Mouse (Mus musculus): ENCODE data around the gene Ccdc36. TPM values are rescaled to one million over a fixed set of nuclear protein-coding genes. Genes with fewer than 3 reads are reported as not detected.

Gene Ccdc36
- not detected in 2 replicates for polyA plus RNA-seq (2012; rRNA removed)

DNA sequence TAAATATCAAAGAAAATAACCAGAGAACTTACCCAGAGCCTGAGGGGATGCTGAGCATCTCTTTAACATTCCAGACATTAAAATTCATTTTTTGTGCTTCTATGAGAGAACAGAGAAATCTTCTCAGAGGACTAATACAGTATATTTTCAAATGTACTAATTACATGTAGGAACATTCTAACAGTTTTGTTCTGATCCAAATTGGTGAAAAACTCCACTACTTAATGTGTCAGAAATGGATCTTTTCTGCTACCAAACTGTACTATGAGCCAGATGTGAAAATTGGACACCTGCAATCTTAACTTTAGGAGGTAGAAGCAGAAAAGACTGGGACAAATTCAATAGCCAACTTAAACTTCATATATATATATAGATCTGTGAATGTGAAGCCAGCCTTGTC, at the start of gene Ccdc36:
Gene Ccdc36 (minus strand): TSS at position 101 of the 400 bp plus-strand sequence.
- DNase-seq = no peak
- Histone ChIP-seq H3K4me1 (ENCODE audit: control insufficient read depth, insufficient read depth, low read length) (no peaks in the 10 kb centered on the region), H3K4me3 (replicated peaks; ENCODE audit: extremely low read depth, low read depth, low read length) (no peak within 1 kb of the TSS)
- TF ChIP-seq POLR2A (IDR thresholded peaks at IDR 0.05; ENCODE audit: borderline replicate concordance, extremely low read depth, low read depth, low read length) (no peak), CTCF (IDR thresholded peaks at IDR 0.05; ENCODE audit: insufficient read depth, low read length) (no peak)

GRCm38 (mm10) chr9:108474528-108474927, 46.2 kb upstream of the Ccdc36 start:
- no peak overlapping the region for H3K4me3 ChIP-seq (replicated peaks; ENCODE audit: extremely low read depth, low read depth, low read length)
- DNase-seq = no peak
- no peak for TF ChIP-seq CTCF (IDR thresholded peaks at IDR 0.05; ENCODE audit: insufficient read depth, low read length)
- H3K4me1 ChIP-seq (ENCODE audit: control insufficient read depth, insufficient read depth, low read length) = peaks cover 4% of the 10 kb centered on the region
- 25% methylated on average over 1 of the region's 1 CpGs for WGBS

DNA sequence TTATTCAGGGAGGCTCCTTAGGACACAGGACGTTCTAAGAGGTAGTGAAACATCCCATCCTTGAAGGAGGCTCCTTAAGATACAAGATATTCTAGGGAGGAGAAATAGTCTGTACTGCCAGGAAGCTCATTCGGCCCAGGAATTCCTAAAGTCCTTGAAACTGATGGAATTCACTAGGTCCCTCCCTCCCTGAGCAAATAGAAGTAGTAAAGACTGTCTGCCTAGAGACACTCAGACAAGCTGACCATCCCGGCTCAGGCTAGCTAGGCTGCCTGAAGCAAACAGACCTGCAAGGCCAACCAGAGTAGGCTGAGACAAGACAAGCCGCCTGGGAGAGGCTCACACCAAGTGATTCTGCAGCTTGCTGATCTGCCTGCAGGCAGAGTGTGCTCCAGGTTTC, 41.6 kb upstream of the Ccdc36 start:
- 42% methylated on average over 4 of the region's 4 CpGs for WGBS
- no peak for TF ChIP-seq POLR2A (IDR thresholded peaks at IDR 0.05; ENCODE audit: borderline replicate concordance, extremely low read depth, low read depth, low read length)
- TF ChIP-seq CTCF (IDR thresholded peaks at IDR 0.05; ENCODE audit: insufficient read depth, low read length) = no peak
- no peak for DNase-seq
- Histone ChIP-seq H3K4me1 (ENCODE audit: control insufficient read depth, insufficient read depth, low read length) (no peaks in the 10 kb centered on the region), H3K4me3 (replicated peaks; ENCODE audit: extremely low read depth, low read depth, low read length) (no peak overlapping the region)

- no peak for DNase-seq
- 49% methylated on average over 5 of the region's 5 CpGs for WGBS
- TF ChIP-seq CTCF (IDR thresholded peaks at IDR 0.05; ENCODE audit: insufficient read depth, low read length) = no peak
- TF ChIP-seq POLR2A (IDR thresholded peaks at IDR 0.05; ENCODE audit: borderline replicate concordance, extremely low read depth, low read depth, low read length) = no peak
- H3K4me3 ChIP-seq (replicated peaks; ENCODE audit: extremely low read depth, low read depth, low read length) = no peak overlapping the region
- H3K4me1 ChIP-seq (ENCODE audit: control insufficient read depth, insufficient read depth, low read length) = no peaks in the 10 kb centered on the region
These were observed 41.1 kb upstream of the Ccdc36 start for GRCm38 (mm10) chr9:108469430-108469829.

GRCm38 (mm10) chr9:108466219-108466618, 37.9 kb upstream of the Ccdc36 start:
- H3K4me1 ChIP-seq (ENCODE audit: control insufficient read depth, insufficient read depth, low read length) = peaks cover 14% of the 10 kb centered on the region
- no peak for TF ChIP-seq CTCF (IDR thresholded peaks at IDR 0.05; ENCODE audit: insufficient read depth, low read length)
- no peak overlapping the region for H3K4me3 ChIP-seq (replicated peaks; ENCODE audit: extremely low read depth, low read depth, low read length)
- WGBS = 88% methylated on average over 2 of the region's 2 CpGs
- DNase-seq = no peak

DNA sequence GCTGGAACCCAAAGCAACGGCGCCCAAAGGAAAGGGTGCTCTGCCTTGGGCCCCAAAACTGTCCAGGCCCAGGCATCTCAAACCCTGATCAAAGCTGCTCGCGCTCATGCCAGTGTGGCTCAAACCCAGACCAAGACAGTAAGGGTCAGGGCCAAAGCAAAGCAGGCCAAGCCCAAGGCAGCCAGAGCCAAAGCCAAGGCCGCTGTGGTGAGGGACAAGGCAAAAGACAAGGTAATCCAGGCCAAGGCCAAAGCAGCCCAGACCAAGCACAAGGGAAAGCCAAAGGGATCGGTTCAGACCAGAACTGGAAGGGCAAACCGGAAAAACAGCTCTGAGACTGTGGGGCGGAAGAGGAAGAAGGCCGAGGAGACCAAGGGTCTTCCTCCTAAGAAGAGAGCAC, 35.4 kb upstream of the Ccdc36 start:
- TF ChIP-seq CTCF (IDR thresholded peaks at IDR 0.05; ENCODE audit: insufficient read depth, low read length) = no peak
- no peak for TF ChIP-seq POLR2A (IDR thresholded peaks at IDR 0.05; ENCODE audit: borderline replicate concordance, extremely low read depth, low read depth, low read length)
- peaks cover 14% of the 10 kb centered on the region for H3K4me1 ChIP-seq (ENCODE audit: control insufficient read depth, insufficient read depth, low read length)
- 88% methylated on average over 9 of the region's 9 CpGs for WGBS
- no peak overlapping the region for H3K4me3 ChIP-seq (replicated peaks; ENCODE audit: extremely low read depth, low read depth, low read length)
- no peak for DNase-seq

DNA sequence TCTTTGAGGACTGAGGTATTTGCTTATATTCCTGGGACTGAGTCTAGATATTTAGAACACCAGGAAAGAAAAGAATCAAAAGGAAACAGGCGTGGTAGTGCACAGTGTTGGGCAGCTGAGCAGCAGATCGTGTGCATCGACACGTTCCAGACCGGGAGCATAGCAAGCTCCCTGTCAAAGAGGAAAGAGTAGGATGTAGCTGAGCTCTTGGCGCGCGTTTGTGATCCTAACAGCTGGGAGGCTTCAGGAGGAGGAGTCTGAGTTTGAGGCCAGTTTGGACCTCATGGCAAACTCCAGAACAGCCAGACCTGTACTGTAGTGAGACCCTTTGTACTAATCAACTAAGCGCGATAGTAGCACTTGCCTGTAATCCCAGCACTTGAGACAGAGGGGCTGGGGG, 33.9 kb upstream of the Ccdc36 start:
- no peak for TF ChIP-seq CTCF (IDR thresholded peaks at IDR 0.05; ENCODE audit: insufficient read depth, low read length)
- peak; percentile 43; the same call in 1 of the 2 replicates for TF ChIP-seq POLR2A (IDR thresholded peaks at IDR 0.05; ENCODE audit: borderline replicate concordance, extremely low read depth, low read depth, low read length)
- H3K4me3 ChIP-seq (replicated peaks; ENCODE audit: extremely low read depth, low read depth, low read length) = peak overlapping the region; percentile 34
- WGBS = 41% methylated on average over 10 of the region's 10 CpGs
- H3K4me1 ChIP-seq (ENCODE audit: control insufficient read depth, insufficient read depth, low read length) = peaks cover 14% of the 10 kb centered on the region
- peak; percentile 20 for DNase-seq

GRCm38 (mm10) chr9:108461675-108462074, 33.4 kb upstream of the Ccdc36 start:
- DNase-seq = no peak
- no peak for TF ChIP-seq CTCF (IDR thresholded peaks at IDR 0.05; ENCODE audit: insufficient read depth, low read length)
- no peak for TF ChIP-seq POLR2A (IDR thresholded peaks at IDR 0.05; ENCODE audit: borderline replicate concordance, extremely low read depth, low read depth, low read length)
- whole genome bisulfite sequencing = 69% methylated on average over 5 of the region's 5 CpGs
- Histone ChIP-seq H3K4me1 (ENCODE audit: control insufficient read depth, insufficient read depth, low read length) (peaks cover 14% of the 10 kb centered on the region), H3K4me3 (replicated peaks; ENCODE audit: extremely low read depth, low read depth, low read length) (peak overlapping the region; percentile 14)

DNA sequence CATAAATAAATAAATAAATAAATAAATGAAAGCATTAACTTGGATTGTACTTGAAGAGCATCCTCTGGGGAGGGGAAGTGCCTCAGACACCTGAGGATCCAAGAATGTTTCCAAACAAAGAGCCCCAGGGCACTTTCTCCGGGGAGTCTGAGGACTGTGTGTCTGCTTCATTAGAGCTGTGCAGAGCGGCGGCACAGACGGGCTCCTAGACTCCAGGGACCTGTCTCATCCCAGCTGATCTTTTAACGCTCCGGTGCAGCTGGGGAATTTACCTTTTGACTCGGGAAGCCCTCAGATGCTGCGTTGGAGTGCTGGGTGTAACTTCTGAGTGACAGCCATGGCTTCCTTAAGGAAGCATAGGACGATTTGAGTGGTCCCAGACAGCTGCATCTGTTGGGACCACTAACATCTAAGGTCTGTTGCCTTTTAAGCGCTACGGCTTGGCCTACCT, 32.9 kb upstream of the Ccdc36 start, which contains the start of gene Klhdc8b:
Gene Klhdc8b (minus strand): TSS at position 401 of the 451 bp plus-strand sequence.
- 17% methylated on average over 11 of the region's 11 CpGs for WGBS
- H3K4me1 ChIP-seq (ENCODE audit: control insufficient read depth, insufficient read depth, low read length) = peaks cover 14% of the 10 kb centered on the region
- TF ChIP-seq CTCF (IDR thresholded peaks at IDR 0.05; ENCODE audit: insufficient read depth, low read length) (no peak), POLR2A (IDR thresholded peaks at IDR 0.05; ENCODE audit: borderline replicate concordance, extremely low read depth, low read depth, low read length) (no peak)
- peak within 1 kb of the TSS; percentile 82 for H3K4me3 ChIP-seq (replicated peaks; ENCODE audit: extremely low read depth, low read depth, low read length)
- DNase-seq = no peak

DNA sequence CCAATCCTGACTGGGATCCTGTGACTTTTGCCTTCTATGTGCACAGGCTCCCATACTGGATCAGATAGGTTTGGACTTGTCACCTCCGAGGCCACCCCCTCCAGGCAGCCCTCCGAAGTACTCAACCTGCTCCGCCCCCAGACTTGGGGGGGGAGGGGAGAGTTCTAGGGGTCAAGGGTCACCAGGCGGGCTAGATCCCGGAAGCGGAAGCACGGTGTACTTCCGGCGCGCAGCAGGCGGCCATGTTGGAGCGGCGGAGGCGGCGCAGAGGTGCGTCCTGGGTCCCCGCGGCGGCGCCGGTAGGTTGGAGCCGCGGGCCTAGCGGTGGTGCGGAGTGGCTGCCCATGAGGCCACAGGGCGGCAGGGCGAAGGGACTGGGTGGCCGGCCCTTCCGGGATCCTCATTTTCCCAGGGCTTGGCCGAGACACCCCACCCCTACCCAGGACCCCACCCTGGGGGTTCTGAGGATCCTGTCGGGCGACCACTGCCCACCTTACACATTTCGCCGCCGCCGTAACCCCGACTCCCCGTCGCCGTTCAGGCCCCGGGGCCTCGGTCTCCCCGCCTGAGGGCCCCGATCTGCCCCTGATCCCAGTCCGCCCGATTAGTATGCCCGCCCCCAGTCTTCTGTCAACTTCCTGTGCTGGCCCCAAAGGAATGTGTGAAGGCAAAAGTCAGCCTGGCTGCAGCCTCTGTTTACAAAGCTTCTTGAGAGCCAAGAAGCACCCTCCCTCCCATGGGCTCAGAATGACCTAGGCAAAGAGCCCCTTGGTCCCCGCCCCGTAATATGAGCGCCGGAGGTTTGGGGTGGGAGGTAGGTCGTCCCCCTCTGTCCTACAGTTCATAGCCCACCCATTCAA, 32.3 kb upstream of the Ccdc36 start, which contains the start of gene Ccdc71:
Gene Ccdc71 (plus strand): TSS at position 209 of the 860 bp plus-strand sequence.
- under 1% methylated on average over 48 of the region's 52 CpGs for WGBS
- Histone ChIP-seq H3K4me1 (ENCODE audit: control insufficient read depth, insufficient read depth, low read length) (peaks cover 14% of the 10 kb centered on the region), H3K4me3 (replicated peaks; ENCODE audit: extremely low read depth, low read depth, low read length) (peak within 1 kb of the TSS; percentile 82)
- DNase-seq = peak; percentile 86
- TF ChIP-seq CTCF (IDR thresholded peaks at IDR 0.05; ENCODE audit: insufficient read depth, low read length) (no peak), POLR2A (IDR thresholded peaks at IDR 0.05; ENCODE audit: borderline replicate concordance, extremely low read depth, low read depth, low read length) (peak; percentile 76; the same call in 1 of the 2 replicates)

Data from lung, adult 2 months (tissue).